Mouse (Mus musculus): Measurements from ENCODE around the gene Cers6.

The Cers6 gene

DNA sequence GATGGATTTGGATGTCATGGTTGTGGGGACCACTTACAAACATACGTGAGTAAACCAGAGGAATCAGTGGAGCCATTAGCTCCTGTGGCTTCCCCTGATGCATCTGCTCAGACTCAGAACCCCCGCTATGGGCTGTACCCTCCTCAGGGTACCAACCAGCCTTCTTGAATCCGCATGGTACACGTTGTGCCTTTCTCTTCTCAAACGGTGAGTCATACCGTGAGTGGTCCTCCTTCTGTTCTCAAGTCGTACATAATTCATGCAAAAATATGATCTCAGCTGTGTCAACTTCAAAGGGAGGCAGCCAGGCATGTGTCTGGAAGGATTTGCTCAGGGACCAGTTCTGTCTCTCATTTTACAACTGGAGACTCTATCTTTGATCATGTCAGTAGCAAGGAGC lies 23.3 kb downstream of the Cers6 start:
- DNase-seq = no peak

DNA sequence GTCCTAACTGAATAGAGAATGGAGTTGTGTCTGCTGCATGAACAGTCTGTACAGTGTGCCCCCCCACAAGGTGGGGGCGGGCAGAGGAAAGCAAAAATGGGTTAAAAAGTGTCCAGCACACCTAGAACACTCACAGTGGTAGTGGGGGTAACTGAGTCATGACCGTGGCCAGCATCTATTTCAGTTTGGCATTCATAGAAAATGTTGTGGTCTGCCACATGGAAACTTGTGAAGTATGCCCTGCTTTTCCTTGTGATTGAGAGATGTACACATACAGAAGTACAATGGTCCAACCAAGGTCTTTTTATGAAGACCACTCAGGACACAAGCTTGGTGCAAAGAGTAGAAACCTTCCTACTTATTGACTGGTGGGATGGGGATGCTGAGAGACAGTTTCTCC lies 24.0 kb downstream of the Cers6 start:
- no peak for DNase-seq

GRCm38 (mm10) chr2:68885766-68886496 lies 24.7 kb downstream of the Cers6 start:
- DNase-seq = no peak

DNA sequence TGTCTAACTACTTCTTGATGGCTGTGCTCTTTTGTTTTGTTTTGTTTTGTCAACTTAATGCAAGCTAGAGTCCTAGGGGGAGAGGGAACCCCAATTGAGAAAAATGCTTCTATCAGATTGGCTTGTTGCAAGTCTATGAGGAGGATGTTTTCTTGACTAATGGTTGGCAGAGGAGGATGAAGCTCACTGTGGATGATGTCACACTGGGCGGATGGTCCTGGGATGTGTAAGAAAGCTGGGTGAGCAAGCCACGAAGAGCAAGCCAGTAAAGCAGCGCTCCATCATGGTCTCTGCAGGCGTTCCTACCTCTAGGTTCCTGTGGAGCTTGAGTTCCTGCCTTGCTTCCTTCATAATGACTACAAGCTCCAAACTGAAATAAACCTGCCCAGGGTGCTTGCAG lies 25.4 kb downstream of the Cers6 start:
- DNase-seq = no peak

- no peak for DNase-seq
Measured at GRCm38 (mm10) chr2:68888094-68888705, 27.0 kb downstream of the Cers6 start.

- DNase-seq = no peak
Measured at GRCm38 (mm10) chr2:68889661-68890170, 28.5 kb downstream of the Cers6 start.

DNA sequence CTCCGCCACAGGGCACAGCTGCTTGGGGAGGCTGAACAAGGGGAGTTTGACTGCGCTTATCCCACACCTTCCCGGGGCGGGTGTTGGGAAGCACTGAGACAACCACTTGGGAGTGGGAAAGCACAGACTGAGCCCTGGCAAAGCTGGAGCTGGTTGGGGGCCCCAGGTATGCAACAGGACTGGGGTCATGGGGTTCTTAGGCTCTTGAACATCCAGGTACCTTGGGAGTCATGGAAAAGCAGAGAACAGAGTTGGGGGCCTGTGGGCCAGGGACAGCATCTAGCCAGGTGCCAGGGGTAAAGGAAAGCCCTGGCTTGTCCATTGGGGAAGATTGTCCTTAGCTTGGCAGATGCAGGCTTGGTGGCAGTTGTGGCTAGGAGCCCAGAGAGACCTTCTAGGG lies 31.2 kb downstream of the Cers6 start:
- DNase-seq = no peak

DNA sequence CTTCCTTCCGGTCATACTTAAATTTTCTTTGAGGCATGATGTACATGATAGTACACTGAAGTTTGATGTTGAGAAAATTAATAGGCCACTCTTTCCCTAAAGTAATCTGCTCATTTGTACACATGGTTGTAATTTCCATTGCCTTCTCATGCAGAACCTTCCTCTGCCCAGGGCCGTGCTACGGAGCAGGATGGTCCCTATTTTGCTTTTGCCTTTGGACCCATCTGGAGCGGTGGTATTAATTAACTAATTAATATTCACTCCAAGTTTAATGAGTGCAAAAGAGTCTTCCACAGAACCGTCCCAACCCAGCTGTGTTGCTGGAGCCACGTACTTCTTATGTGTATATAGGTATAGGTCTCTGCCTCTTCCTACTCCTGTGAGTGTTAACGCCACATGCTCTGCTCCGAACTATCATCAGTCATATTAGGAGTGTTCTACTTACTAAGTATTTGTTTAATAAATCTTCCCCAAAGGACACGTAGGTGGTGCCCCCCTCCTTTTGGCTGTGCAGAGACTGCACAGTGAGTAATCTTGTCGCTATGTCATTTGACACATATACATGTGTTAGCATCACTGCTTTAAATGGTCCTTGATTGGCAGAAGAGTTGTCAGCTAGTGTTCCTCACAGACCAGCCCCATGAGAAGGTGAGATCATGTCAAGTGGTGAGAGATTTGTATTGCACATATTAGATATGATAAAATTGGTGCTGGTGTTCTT lies 34.0 kb downstream of the Cers6 start:
- DNase-seq = peak in 1 of 2 experiments; percentile 11

- DNase-seq = peak; percentile 48 to 68
Measured at GRCm38 (mm10) chr2:68896196-68896595, 35.0 kb downstream of the Cers6 start.

DNA sequence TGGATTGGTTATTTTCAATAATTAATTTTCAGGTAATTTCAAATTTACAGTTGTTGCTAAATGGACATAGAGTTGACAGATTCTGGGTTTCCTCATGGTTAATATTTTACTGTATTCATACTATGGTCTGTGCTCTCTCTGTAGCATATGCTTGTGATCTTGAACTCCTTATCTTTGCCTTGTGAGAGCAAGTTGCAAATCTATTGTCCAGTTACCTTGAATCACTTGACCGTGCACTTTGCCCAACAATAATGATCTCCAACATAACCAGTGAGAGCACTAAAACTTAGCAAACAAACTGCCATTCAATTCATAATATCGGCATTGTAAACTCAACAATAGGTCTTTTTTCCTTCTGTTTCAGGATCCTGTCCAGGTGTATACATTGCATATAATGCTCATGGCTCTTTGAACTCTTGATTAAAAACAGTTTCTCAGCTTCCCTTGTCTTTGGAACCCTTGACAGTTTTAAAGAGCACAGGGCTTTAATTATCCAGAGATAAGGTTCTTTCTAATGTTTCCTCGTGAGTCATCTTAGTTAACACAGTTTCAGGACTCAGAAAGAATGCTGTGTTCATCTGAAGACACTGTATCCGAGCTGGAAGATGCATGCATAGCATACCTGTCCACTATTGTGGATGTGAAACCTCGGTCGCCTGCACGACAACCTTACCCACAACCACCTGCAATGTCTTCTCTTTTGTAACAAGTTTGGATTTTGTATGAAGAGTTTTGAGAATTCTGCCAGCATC lies 38.7 kb downstream of the Cers6 start:
- DNase-seq = no peak

DNA sequence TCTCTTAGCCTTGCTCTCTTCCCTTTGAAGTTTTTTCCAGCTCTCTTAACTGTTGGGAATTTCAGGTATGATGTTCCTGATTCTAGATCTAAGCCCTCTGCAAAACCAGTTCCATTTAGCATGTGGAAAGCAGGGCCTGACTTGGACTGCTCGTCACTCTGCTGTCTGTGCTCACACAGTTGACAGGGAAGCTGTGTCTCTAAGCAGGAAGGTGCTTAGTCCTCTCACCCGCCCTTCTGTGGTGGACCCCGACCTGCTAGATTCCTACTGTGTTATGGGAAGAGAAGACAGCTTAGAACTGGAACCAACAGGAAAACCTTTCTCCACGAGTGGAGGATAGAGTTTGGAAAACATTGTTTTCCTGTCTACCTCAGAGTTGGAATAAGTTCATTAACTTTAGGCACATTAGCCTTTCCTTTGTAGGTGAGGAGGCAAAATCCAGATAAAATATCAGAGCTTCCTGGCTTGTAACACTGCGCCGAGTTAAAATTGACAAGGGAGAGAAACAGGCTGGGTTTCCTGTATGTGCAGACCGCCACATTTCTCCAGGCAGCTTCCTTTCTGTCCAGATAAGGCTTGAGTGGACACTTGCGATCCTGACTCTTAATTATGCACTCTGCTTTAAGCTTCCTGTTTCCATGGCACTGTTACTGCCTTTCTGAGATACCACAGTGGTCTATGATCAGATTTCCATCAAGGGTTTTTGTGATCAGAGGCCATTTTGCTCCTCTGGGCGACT lies 39.6 kb downstream of the Cers6 start:
- DNase-seq = no peak

DNA sequence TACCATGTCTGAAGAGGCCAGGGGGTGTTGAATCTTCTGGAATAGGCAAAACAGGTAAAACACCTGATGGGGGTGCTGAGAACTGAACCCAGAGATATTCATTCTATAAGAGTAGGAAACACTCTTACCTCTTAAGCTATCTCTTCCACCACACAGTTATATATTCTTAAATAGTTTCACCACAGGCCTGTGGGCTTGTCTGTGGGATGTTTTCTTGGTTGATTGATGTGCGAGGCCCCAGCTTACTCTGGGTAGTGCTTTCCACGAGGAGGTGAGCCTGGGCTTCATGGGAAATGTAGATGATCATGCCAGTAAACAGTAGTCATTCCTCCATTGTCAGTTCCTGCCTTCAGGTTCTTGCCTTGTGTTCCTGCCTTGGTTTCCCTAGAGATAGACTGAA lies 40.5 kb downstream of the Cers6 start:
- no peak for DNase-seq

DNA sequence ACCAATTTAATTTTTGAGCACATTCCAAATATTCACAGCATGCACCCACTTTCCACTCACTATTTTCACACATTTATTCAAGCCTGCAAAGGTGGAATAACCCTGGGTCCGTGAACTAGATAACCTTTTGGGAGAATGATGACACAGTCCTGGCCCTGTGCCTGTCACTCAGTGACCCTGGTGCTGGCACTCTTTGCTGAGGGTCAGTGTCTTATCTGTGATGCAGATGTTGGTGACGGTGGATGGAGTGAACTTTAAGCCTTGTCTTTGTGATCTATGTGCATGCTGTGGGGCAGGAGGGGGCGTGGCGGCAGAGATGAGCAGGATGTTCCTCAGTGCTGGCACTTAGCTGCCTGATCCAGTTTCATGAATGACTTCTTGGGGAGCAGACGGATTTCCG lies 41.3 kb downstream of the Cers6 start:
- peak in 1 of 2 experiments; percentile 19 for DNase-seq

DNA sequence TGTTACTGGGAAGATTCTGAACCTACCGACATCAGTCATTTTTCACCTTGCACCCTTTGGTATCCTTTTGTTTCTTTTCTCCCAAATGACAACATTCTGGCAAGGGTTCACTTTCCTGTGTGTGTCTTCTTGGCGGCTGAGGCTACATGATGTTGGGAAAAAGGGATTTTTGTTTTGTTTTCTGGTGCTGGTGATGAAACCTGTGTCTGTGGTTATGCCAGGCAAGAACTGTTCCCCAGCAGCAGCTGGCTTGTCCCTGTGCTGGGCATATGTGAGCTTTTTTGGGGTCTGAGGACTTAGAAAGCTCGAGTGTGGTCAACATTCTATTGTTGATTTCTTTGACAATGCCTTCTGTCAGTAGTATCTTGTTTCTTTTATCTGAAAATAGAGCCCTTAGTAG lies 45.7 kb downstream of the Cers6 start:
- DNase-seq = no peak

GRCm38 (mm10) chr2:68907721-68908463 lies 46.7 kb downstream of the Cers6 start:
- DNase-seq = no peak

GRCm38 (mm10) chr2:68910727-68911126 lies 49.5 kb downstream of the Cers6 start:
- DNase-seq = no peak

DNA sequence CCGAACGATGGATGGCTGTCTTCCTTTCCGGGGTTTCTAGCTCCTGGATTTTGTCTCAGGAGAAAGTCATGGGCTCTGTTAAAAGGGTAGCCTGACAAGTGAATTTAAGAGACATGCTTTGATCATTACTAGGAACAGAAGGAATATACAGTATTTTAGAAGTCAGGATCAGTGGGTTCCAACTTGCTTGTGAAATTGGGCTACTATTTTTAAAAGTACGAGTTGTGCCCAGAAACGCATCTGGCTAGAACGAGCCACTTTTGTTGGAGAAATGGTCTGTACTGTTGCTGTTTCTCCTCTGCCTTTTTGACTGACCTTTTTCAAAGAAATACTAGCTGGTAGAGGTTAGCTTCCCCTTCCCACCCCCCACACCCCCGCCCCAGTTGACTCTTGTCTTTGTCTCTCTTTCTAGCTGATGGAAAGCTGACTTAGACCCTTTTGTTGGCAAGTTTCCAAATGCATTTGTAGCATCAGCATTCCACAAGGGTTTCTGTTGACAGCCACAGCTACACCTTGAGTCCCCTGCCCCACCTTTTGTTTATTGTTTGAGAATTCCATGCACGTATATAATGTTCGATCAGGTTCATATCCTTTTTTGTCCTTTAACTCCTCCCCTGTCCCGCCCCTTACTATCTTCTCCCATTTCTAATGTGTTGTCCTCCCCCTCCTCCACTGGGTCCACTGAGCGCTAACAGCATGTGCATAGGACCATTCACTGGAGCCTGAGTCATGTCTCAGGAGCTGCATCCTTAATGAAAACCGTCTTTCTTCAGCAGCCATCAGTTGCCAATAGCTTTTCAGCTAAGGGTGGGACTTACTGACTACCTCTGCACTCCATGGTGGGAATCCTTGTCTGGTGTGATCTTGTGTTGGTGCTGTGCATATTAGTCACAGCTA lies 50.6 kb downstream of the Cers6 start:
- no peak for DNase-seq

DNA sequence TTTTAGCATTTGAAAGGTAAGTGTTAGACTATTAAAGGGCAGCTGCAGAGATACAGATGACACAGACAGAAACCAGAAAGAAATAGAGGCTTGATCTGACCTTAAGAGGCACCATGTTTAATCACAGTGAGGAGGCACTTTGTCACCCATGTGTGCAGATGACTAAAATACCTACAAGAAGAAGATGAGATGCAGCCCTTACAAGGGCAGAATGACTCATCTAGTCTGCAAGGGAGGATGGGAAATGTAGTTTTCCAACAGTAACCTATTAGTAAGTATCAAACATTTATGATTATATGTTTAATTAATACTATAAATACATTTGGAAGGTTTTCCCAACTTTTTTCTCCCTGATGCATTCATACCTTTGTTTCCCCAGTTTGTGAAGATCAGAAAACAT lies 54.5 kb downstream of the Cers6 start:
- DNase-seq = peak in 1 of 2 experiments; percentile 3

DNA sequence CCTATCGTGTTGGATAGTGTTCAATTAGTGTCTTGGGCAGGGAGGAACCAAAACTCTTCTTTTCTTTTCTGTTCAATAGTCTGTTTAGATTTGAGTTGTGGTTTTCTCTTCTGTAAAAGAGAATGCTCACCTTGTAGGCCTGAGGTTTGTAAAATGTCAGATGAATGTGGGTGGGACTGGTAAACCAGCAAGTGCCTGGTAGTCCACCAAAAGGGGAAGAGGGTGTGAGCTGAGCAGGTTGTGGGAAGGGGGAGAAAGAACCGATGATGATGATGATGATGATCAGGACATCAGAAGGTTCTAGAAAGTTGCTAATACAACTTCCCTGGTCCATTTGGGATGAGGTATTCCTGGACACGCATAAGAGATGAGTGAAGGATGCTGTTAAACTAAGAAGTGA lies 55.1 kb downstream of the Cers6 start:
- no peak for DNase-seq

DNA sequence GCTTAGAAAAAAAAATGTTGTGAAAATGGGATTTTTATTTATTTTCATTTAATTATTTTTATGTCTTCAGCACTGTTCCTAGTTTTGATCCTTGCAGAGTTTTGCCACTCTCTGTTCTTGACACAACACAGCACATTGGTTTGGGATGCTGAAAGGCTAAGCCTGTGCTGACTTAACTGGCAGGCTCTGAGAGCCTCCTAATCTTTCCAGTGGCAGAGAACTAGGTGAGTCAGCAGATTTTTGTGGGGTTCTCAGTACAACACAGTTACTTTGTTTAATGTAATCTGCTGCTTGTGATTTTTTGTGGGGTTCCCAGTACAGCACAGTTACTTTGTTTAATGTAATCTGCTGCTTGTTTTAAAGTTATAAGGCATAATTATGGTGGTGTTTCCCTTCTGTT lies 55.8 kb downstream of the Cers6 start:
- DNase-seq = peak in 1 of 2 experiments; percentile 6

DNA sequence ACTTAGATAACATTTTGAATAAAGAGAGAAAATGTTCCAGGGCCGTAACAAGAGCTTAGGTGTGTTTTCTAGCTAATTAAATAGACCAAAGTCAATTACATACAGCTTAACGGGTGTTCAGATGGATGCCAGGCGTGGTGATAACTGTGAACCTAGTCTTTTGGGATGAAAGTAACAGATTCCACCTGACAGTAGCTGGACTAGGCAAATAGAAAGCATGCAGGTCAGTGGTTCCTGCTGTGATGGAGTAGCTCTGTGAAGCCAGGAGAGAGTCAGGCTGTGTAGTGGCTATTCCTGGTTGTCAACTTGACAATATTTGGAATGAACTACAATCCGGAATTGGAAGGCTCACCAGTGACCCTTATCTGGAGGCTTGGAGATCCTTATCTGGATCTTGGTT lies 56.3 kb downstream of the Cers6 start:
- DNase-seq = peak; percentile 30 to 49
